Mouse (Mus musculus) adipocyte (in vitro differentiated cells): ENCODE measurements around the gene Vmn2r68.

Source experiments
- DNase-seq: peaks from one replicate; pipeline ENCODE4 v3.0.0-alpha.2; 2016; ENCODE audit warnings: low spot score

Gene Vmn2r68

DNA sequence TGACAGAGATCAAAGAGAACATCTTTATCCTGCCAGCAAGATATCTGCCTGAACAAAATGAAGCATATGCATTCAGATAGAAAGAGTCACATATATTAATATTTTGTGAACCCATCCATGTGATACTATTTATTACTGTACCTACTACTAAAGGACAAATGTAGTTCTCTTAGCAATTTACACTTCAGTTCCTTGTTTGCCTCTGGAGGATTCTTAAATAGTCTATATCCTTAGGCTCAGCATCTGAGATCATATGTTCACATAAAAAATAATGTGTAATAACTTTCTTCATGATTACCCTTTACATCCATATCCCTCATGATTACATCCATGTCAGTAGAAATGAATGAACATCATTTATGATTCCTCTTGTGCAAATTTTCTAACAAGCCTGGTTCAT lies at the start of gene Vmn2r68:
Gene Vmn2r68 (minus strand): TSS at position 101 of the 400 bp plus-strand sequence.
- DNase-seq = no peak
